Mouse (Mus musculus) Muller cell, postnatal 12 days (primary cell): ENCODE data around the gene Dpep1.
"Not testable (repeated sequence)": the region's sequence is repeated elsewhere in the genome, so short reads cannot be mapped to it uniquely, and the experiment has no call there.

ENCODE experiments used
- DNase-seq: peaks from one replicate; pipeline ENCODE4 v3.0.0-alpha.2; 2015; ENCODE audit errors: inconsistent ontology term

Dpep1 gene

GRCm38 (mm10) chr8:123212321-123213117 lies 26.5 kb downstream of the Dpep1 start, which contains the start of the genes Chmp1a and Spata33:
TSS of gene Chmp1a (minus strand) at chr8:123212763.
TSS of gene Spata33 (plus strand) at chr8:123212832.
- peak; percentile 98 for DNase-seq

GRCm38 (mm10) chr8:123213118-123213772 lies 27.2 kb downstream of the Dpep1 start:
- peak; percentile 32 for DNase-seq

- no peak for DNase-seq
Observed at GRCm38 (mm10) chr8:123215430-123215829, 29.4 kb downstream of the Dpep1 start.

- DNase-seq, result no peak
Observed at GRCm38 (mm10) chr8:123220917-123221316, 34.9 kb downstream of the Dpep1 start.

- DNase-seq, result peak; percentile 88
Observed at GRCm38 (mm10) chr8:123224278-123225266, 38.5 kb downstream of the Dpep1 start, which contains the start of gene Cdk10. TSS of gene Cdk10 (plus strand) at chr8:123224842.

GRCm38 (mm10) chr8:123228416-123228815 lies 42.4 kb downstream of the Dpep1 start:
- no peak for DNase-seq

- not testable (repeated sequence) for DNase-seq
Observed at GRCm38 (mm10) chr8:123230326-123230725, 44.3 kb downstream of the Dpep1 start.

- DNase-seq, result no peak
Observed at GRCm38 (mm10) chr8:123231742-123232141, 45.7 kb downstream of the Dpep1 start.

GRCm38 (mm10) chr8:123232553-123232952 lies 46.5 kb downstream of the Dpep1 start:
- no peak for DNase-seq

GRCm38 (mm10) chr8:123233300-123233699 lies 47.3 kb downstream of the Dpep1 start:
- no peak for DNase-seq

- DNase-seq, result no peak
Observed at GRCm38 (mm10) chr8:123233760-123234159, 47.7 kb downstream of the Dpep1 start.

- DNase-seq, result peak; percentile 28
Observed at GRCm38 (mm10) chr8:123234918-123235519, 49.0 kb downstream of the Dpep1 start.

GRCm38 (mm10) chr8:123235520-123236497 lies 49.8 kb downstream of the Dpep1 start, which contains the start of gene Spata2l:
TSS of gene Spata2l (minus strand) at chr8:123236233.
- peak; percentile 88 for DNase-seq

- DNase-seq, result no peak
Observed at GRCm38 (mm10) chr8:123239398-123239797, 53.4 kb downstream of the Dpep1 start.

- DNase-seq, result no peak
Observed at GRCm38 (mm10) chr8:123242107-123242923, 56.3 kb downstream of the Dpep1 start.

- DNase-seq, result no peak
Observed at GRCm38 (mm10) chr8:123243053-123243452, 57.0 kb downstream of the Dpep1 start.

GRCm38 (mm10) chr8:123244382-123244781 lies 58.3 kb downstream of the Dpep1 start:
- DNase-seq, result no peak

- DNase-seq, result no peak
Observed at GRCm38 (mm10) chr8:123245543-123245942, 59.5 kb downstream of the Dpep1 start.

- no peak for DNase-seq
Observed at GRCm38 (mm10) chr8:123247748-123248147, 61.7 kb downstream of the Dpep1 start.
